Mouse (Mus musculus): ENCODE measurements around the gene Hdgfl3.

Gene Hdgfl3

DNA sequence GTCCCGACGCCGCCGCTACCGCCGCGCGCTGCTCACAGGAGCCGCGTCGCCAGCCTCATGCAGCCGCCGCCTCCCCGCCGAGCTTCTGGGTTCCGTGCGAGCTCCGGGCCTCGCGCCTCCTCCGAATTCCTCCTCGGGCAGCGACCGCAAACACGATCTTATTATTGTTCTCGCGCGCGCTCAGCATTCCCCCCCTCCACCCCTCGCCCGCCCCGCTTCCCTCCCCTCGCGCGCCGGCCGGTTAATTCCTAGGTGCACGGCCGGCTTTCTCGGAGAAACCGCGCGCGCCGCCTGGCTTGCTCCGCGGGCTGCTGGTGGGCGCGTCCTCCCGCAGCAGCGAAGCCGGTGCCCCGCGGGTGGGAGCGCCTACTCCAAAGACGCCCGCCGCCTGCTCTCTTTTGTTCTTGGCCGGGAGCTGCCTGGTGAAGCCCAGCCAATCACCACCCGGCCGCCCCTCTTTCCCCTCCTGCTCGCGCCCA lies at the start of gene Hdgfl3:
Gene Hdgfl3 (minus strand): TSS at position 207 of the 479 bp plus-strand sequence.
- peak in 1 of 2 experiments; percentile 69 for DNase-seq (ENCODE audit: low spot score in 2 of 2)

GRCm38 (mm10) chr7:81983651-81984050 lies 49.4 kb upstream of the Hdgfl3 start:
- DNase-seq (ENCODE audit: low spot score in 2 of 2): no peak

GRCm38 (mm10) chr7:81978304-81978703 lies 44.0 kb upstream of the Hdgfl3 start:
- DNase-seq (ENCODE audit: low spot score in 2 of 2): no peak

DNA sequence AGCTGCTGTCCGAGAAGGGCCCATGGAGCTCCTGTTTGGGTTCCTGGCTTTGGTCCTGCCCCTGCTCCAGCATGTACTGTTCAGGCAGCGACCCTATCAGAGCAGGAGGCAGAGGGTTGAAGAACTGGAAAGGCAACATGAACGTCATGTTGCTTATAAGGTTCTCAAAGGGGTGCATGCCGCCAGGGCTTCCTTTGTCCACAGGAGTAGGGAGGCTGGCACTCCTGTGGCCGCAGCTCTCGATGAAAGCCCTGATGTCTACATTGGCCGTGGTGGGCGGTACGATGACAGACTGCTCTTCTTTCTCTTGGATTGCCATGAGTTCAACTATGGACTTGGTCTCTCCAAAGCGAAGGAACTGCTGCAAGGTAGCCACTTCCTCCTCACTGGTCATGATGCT lies 40.3 kb upstream of the Hdgfl3 start:
- no peak for DNase-seq (ENCODE audit: low spot score in 2 of 2)

GRCm38 (mm10) chr7:81973939-81974338 lies 39.7 kb upstream of the Hdgfl3 start:
- DNase-seq (ENCODE audit: low spot score in 2 of 2): peak in 1 of 2 experiments; percentile 56

DNA sequence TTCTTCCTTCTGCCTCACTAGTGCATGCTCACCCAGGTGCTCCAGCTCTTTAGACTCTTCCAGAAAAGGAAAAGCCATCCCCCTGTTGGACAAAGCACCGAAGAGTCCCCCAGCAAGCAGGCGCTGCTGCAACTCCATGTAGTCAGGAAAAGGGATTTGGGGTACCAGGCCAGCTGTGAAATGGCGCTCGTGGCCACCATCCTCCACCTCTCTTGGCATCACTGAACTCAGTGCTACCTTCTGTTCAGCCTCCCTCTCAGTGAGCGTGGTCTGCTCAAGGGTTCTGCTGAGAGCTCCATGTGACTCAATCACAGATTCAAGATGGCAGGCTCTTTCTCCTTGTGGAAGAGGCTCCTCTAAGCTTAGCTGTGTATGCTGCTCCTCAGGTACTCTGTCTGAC lies 39.1 kb upstream of the Hdgfl3 start:
- no peak for DNase-seq (ENCODE audit: low spot score in 2 of 2)

- DNase-seq (ENCODE audit: low spot score in 2 of 2): no peak
Measured at GRCm38 (mm10) chr7:81968975-81969374, 34.7 kb upstream of the Hdgfl3 start.

- DNase-seq (ENCODE audit: low spot score in 2 of 2): peak in 1 of 2 experiments; percentile 31
Measured at GRCm38 (mm10) chr7:81968451-81968850, 34.2 kb upstream of the Hdgfl3 start.

GRCm38 (mm10) chr7:81966195-81966594 lies 31.9 kb upstream of the Hdgfl3 start:
- peak in 1 of 2 experiments; percentile 37 for DNase-seq (ENCODE audit: low spot score in 2 of 2)

DNA sequence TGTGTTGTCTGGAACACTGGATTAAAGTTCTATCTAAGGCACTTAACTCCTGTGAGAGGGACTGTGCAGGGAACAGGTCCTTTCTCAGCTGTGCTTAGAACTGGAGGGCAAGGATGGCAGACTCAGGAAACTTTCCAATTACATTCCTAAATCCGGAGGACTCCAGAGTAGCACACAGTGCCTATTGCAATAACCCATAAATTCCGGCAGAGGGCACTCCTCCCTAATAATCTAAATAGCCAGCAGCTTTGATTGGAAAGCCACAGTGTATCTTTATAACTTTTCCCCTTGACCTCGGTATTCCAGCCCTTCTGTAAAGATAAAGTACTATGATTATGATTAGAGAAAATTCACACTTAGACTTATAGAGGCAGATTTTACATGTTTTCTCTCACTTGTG lies 25.4 kb upstream of the Hdgfl3 start:
- peak in 1 of 2 experiments; percentile 50 for DNase-seq (ENCODE audit: low spot score in 2 of 2)

GRCm38 (mm10) chr7:81954208-81954846 lies 20.1 kb upstream of the Hdgfl3 start:
- DNase-seq (ENCODE audit: low spot score in 2 of 2): peak in 1 of 2 experiments; percentile 51

DNA sequence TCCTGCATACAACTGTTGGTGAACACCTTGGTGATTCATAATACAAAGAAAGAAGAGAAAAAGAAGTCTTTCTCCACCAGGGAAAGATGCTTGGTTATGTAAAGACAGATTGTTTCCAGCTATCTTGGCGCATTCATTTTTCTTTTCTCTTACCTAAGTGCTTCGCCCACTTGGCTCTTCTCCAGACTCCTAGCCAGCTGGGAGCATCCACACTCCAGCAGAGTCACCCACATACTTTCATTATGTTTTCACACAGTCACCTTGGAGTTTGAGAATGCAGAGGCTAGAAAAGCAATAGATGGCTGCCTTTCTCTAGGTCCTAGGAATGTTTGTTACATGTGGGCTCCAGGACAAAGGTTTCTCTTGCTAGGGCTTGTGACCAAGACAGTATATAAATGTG lies 16.2 kb upstream of the Hdgfl3 start:
- no peak for DNase-seq (ENCODE audit: low spot score in 2 of 2)

DNA sequence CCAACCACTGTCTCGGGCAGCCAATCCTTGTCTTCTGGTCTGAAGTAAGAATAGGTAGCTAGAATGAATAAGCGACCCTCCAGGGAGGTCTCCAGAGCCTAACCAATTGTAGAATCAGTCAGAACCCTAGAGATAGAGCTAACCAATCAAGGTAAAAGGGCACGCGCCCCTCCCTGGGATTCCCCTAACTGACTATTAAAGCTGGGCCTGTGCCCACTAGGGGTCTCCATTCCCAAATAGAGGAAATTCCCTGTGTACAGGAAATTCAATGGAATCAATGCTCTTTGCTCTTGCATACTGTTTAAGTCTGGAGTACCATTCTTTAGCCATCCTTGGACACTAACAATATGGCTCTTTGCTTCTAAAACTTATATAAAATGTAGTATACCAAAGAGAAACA lies 11.1 kb upstream of the Hdgfl3 start:
- DNase-seq (ENCODE audit: low spot score in 2 of 2): no peak

GRCm38 (mm10) chr7:81934806-81935205 lies 533 bp upstream of the Hdgfl3 start:
- DNase-seq (ENCODE audit: low spot score in 2 of 2): no peak

DNA sequence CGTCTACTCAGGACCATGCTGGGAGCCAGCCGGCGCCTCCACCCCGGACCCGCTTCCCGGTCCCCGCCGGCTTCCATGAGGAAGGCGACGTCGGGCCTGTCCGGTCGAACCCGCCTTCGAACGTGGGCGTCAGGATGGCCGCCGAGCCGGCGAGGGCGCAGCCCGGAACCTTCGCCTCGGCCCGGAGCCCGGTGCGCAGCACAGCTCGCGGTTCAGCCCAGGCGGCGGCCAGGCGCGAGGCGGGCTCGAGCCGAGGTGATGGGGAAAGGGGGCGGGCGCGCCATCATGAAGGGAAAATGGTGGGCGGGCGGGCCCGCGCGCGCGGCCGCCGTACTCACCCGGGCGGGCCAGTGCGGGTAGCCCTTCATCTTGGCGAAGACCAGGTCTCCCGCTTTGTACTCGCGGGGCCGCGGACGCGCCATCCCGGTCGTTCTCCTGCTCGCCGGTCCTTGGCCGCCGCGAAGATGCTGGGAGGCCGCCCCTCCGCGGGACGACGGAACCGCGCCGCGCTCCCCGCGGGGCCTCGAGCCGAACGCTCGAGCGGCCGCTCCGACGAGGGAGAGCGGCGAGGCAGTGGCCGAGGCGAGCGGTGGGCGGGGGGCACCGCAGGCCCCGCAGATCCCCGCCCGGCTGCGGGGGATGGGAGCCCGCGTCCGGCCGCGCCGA lies 539 bp downstream of the Hdgfl3 start:
- DNase-seq (ENCODE audit: low spot score in 2 of 2): no peak

DNA sequence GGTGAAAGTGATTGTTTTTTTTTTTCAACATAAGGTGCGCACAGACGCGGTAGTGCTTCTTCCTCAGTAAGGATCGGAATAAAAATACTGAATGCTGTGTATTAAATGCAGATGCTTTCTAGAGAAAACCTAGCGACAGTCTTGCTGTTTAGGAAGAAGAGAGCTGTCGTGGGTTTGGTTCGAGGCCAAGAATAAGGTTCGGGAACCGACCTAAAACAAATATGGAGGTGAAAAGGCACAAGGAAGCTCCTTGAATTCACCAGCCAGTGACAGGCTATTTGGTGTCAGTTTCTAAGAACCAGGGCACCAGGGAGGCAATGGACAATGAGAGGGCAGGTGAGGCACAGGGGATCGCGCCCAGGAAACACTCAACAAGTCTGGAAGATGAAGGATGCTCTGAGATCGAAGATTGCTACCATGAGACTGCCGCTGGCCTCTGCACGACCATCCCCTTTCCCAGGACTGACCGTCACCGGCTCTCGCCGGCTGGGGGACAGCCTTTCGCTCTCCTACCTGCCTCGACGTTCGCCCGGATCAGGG lies 1.1 kb downstream of the Hdgfl3 start:
- no peak for DNase-seq (ENCODE audit: low spot score in 2 of 2)

GRCm38 (mm10) chr7:81932521-81933045 lies 1.7 kb downstream of the Hdgfl3 start:
- no peak for DNase-seq (ENCODE audit: low spot score in 2 of 2)

DNA sequence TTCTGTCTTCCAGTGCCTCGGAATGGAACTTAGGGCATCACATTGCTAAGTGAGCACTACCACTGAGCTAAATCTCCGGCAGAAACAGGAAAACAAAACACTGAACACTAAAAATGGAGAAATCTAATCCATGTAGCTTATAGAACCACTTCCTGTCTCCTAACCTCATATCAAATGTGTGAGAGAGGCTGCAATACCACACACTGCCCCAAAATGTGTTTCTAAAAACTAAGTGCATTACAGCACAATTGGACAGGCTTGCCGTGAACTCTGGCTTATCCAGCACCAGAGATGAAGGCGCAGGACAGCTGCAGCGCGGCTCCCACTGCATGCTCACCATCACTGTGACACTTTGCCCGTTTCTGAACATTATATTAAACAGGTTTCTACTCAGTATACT lies 5.3 kb downstream of the Hdgfl3 start:
- no peak for DNase-seq (ENCODE audit: low spot score in 2 of 2)

- DNase-seq (ENCODE audit: low spot score in 2 of 2): no peak
Measured at GRCm38 (mm10) chr7:81921379-81921952, 12.8 kb downstream of the Hdgfl3 start.

DNA sequence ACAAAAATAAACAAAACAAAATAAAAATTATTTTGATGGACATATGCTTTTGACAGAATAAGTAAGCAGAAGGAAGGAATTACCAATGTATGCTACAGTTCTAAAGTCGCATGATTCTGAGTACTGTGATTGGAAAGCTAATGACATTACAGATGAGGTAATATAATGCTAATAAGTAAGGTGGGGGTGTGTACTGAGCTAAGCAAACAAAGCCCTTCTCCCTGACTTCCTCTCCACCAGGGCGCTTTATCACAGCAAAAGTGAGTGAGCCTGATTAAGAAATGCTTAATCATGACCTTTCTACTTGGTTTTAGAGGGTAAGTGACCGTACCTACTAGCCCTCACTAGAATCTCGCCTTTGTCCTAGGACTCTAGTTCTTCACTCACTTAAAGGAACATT lies 14.0 kb downstream of the Hdgfl3 start:
- DNase-seq (ENCODE audit: low spot score in 2 of 2): no peak

- DNase-seq (ENCODE audit: low spot score in 2 of 2): no peak
Measured at GRCm38 (mm10) chr7:81918316-81918715, 16.0 kb downstream of the Hdgfl3 start.

GRCm38 (mm10) chr7:81904926-81905325 lies 29.3 kb downstream of the Hdgfl3 start:
- DNase-seq (ENCODE audit: low spot score in 2 of 2): no peak

Data from spleen, postnatal 4 days (tissue).